Mouse (Mus musculus) embryonic facial prominence, embryonic 11.5 days (tissue): ENCODE measurements around the gene Il11ra1. TPM values are rescaled to one million over a fixed set of nuclear protein-coding genes. Genes with fewer than 3 reads are reported as not detected.

ENCODE experiments used
- ATAC-seq: fragments of 200-750 bp; cut with Nextera tagmentation; replicated peaks from 2 replicates; pipeline ENCODE4 v1.8.0; 2017; ENCODE audit warnings: low read depth; ENCODE audit not compliant: insufficient number of reproducible peaks, low FRiP score, low TSS enrichment
- DNase-seq: peaks from one replicate; pipeline ENCODE4 v3.0.0-alpha.2; 2015; ENCODE audit warnings: low spot score
- H3K27ac ChIP-seq: fragments of 300-500 bp; sonication (generic); replicated peaks from 2 replicates; pipeline ENCODE4 v1.5.1; 2014; ENCODE audit warnings: mild to moderate bottlenecking, low read depth, low read length, control low read depth
- H3K27me3 ChIP-seq: fragments of 300-500 bp; sonication (generic); 2 replicates; pipeline ENCODE4 v1.6.1; 2014; ENCODE audit warnings: mild to moderate bottlenecking, low read length, moderate library complexity, mixed read lengths; ENCODE audit not compliant: control insufficient read depth, insufficient read depth
- H3K36me3 ChIP-seq: fragments of 300-500 bp; sonication (generic); replicated peaks from 2 replicates; pipeline ENCODE4 v1.6.1; 2014; ENCODE audit warnings: low read depth, mild to moderate bottlenecking, low read length, moderate library complexity, mixed read lengths; ENCODE audit not compliant: control insufficient read depth, insufficient read depth
- H3K4me1 ChIP-seq: fragments of 300-500 bp; sonication (generic); 2 replicates; pipeline ENCODE4 v1.6.1; 2014; ENCODE audit warnings: low read length, mixed read lengths; ENCODE audit not compliant: control insufficient read depth, insufficient read depth
- H3K4me2 ChIP-seq: fragments of 300-500 bp; sonication (generic); 2 replicates; pipeline ENCODE4 v1.6.1; 2014; ENCODE audit warnings: low read depth, mild to moderate bottlenecking, control low read depth, low read length, moderate library complexity
- H3K4me3 ChIP-seq: fragments of 300-500 bp; sonication (generic); 2 replicates; pipeline ENCODE4 v1.5.1; 2014; ENCODE audit warnings: low read depth, low read length, control low read depth
- H3K9ac ChIP-seq: fragments of 300-500 bp; sonication (generic); replicated peaks from 2 replicates; pipeline ENCODE4 v1.6.1; 2014; ENCODE audit warnings: mild to moderate bottlenecking, control low read depth, low read length
- H3K9me3 ChIP-seq: fragments of 300-500 bp; sonication (generic); replicated peaks from 2 replicates; pipeline ENCODE4 v1.6.1; 2016; ENCODE audit warnings: mild to moderate bottlenecking, low read length, inconsistent platforms, mixed read lengths; ENCODE audit not compliant: control insufficient read depth
- WGBS: fragments of 180-500 bp; shearing (Covaris S2); extraction: QIAGEN DNeasy Blood & Tissue Kit; methylation state at CpG from one replicate; pipeline ENCODE4 v1.1.7; 2014; 5-methylcytosine and 5-hydroxymethylcytosine counted together
- polyA plus RNA-seq: library from polyadenylated mRNA; unstranded; fragments of >200 nt; fragmentation: Nextera tagmentation; extraction: Ambion mirVana; gene quantifications from 2 replicates; pipeline ENCODE4 v1.2.1, GENCODE M21; 2014

Gene Il11ra1
- polyA plus RNA-seq, 1 experiment from 2014 or later = 199 TPM

- H3K9me3 ChIP-seq = no peaks in the 10 kb centered on the region
- no peak for ATAC-seq
- peaks cover 15% of the 10 kb centered on the region for H3K4me1 ChIP-seq
- H3K9ac ChIP-seq = peak overlapping the region; percentile 9; the same call in 1 of the 2 replicates
- H3K36me3 ChIP-seq = peaks cover 2% of the 10 kb centered on the region; the same call in 1 of the 2 replicates
- 0 out of 2 replicates have a peak overlapping the region, but pooled peaks have one; percentile 47 for H3K27ac ChIP-seq
- H3K27me3 ChIP-seq = no peaks in the 10 kb centered on the region
- no peak for DNase-seq
- no peak overlapping the region for H3K4me3 ChIP-seq
- no peak overlapping the region for H3K4me2 ChIP-seq
- WGBS = 26% methylated on average over 8 of the region's 8 CpGs
Measured at GRCm38 (mm10) chr4:41672522-41672963, 27.2 kb upstream of the Il11ra1 start.

DNA sequence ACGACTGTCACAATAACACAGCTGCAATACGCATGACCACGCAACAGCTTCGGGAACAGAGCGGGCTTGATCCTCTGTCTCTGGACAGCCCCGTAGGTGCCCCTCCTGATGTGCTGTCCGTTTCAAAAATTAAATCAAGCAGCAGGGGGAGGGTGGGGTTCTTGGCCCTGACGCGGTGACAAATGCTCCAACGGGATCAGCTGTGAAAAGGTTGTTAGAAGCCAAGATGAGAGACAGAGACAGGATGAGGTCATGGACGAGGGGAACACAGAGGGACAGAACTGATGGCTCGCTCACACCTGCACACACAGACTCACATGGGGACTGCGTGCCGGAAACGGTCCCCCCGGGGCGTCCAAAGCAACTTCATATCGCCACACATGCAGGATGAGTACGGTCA lies 26.6 kb upstream of the Il11ra1 start:
- Histone ChIP-seq H3K36me3 (no peaks in the 10 kb centered on the region), H3K9ac (no peak overlapping the region), H3K27me3 (no peaks in the 10 kb centered on the region), H3K4me3 (no peak overlapping the region), H3K4me2 (no peak overlapping the region), H3K9me3 (no peaks in the 10 kb centered on the region), H3K27ac (no peak overlapping the region), H3K4me1 (peaks cover 15% of the 10 kb centered on the region)
- ATAC-seq (no peak), DNase-seq (no peak)
- 61% methylated on average over 19 of the region's 19 CpGs for WGBS

GRCm38 (mm10) chr4:41676248-41677005 lies 23.4 kb upstream of the Il11ra1 start:
- ATAC-seq (no peak), DNase-seq (no peak)
- Histone ChIP-seq H3K4me1 (peaks cover 18% of the 10 kb centered on the region), H3K27ac (no peak overlapping the region), H3K4me3 (no peak overlapping the region), H3K36me3 (no peaks in the 10 kb centered on the region; the same call in 1 of the 2 replicates), H3K9me3 (no peaks in the 10 kb centered on the region), H3K9ac (no peak overlapping the region), H3K27me3 (no peaks in the 10 kb centered on the region), H3K4me2 (no peak overlapping the region)
- WGBS = 63% methylated on average over 17 of the region's 17 CpGs

- H3K9me3 ChIP-seq = no peaks in the 10 kb centered on the region
- ATAC-seq (no peak), DNase-seq (no peak)
- no peak overlapping the region for H3K9ac ChIP-seq
- no peak overlapping the region for H3K4me3 ChIP-seq
- no peaks in the 10 kb centered on the region for H3K27me3 ChIP-seq
- no peaks in the 10 kb centered on the region; the same call in 1 of the 2 replicates for H3K36me3 ChIP-seq
- whole genome bisulfite sequencing = 49% methylated on average over 13 of the region's 13 CpGs
- H3K27ac ChIP-seq = no peak overlapping the region
- H3K4me2 ChIP-seq = no peak overlapping the region
- peaks cover 13% of the 10 kb centered on the region for H3K4me1 ChIP-seq
Measured at GRCm38 (mm10) chr4:41677006-41677629, 22.7 kb upstream of the Il11ra1 start.

GRCm38 (mm10) chr4:41678863-41679262 lies 20.9 kb upstream of the Il11ra1 start:
- no peak for DNase-seq
- Histone ChIP-seq H3K9me3 (no peaks in the 10 kb centered on the region), H3K27me3 (no peaks in the 10 kb centered on the region), H3K4me1 (peaks cover 12% of the 10 kb centered on the region), H3K4me3 (no peak overlapping the region), H3K36me3 (no peaks in the 10 kb centered on the region; the same call in 1 of the 2 replicates), H3K4me2 (no peak overlapping the region), H3K27ac (no peak overlapping the region), H3K9ac (no peak overlapping the region)
- whole genome bisulfite sequencing = 73% methylated on average over 6 of the region's 6 CpGs
- no peak for ATAC-seq

GRCm38 (mm10) chr4:41679291-41679690 lies 20.5 kb upstream of the Il11ra1 start:
- ATAC-seq (no peak), DNase-seq (no peak)
- no peak overlapping the region for H3K4me2 ChIP-seq
- H3K9me3 ChIP-seq = no peaks in the 10 kb centered on the region
- H3K9ac ChIP-seq = no peak overlapping the region
- H3K4me3 ChIP-seq = no peak overlapping the region
- peaks cover 12% of the 10 kb centered on the region for H3K4me1 ChIP-seq
- H3K36me3 ChIP-seq = no peaks in the 10 kb centered on the region; the same call in 1 of the 2 replicates
- WGBS = 44% methylated on average over 1 of the region's 2 CpGs
- H3K27me3 ChIP-seq = no peaks in the 10 kb centered on the region
- no peak overlapping the region for H3K27ac ChIP-seq

- no peaks in the 10 kb centered on the region; the same call in 1 of the 2 replicates for H3K36me3 ChIP-seq
- H3K4me3 ChIP-seq = no peak overlapping the region
- 61% methylated on average over 4 of the region's 4 CpGs for WGBS
- no peak for DNase-seq
- ATAC-seq = no peak
- H3K4me2 ChIP-seq = no peak overlapping the region
- no peaks in the 10 kb centered on the region for H3K27me3 ChIP-seq
- H3K4me1 ChIP-seq = peaks cover 12% of the 10 kb centered on the region
- no peak overlapping the region for H3K27ac ChIP-seq
- no peak overlapping the region for H3K9ac ChIP-seq
- H3K9me3 ChIP-seq = no peaks in the 10 kb centered on the region
Measured at GRCm38 (mm10) chr4:41681176-41681575, 18.6 kb upstream of the Il11ra1 start.

- ATAC-seq = no peak
- Histone ChIP-seq H3K4me1 (peaks cover 11% of the 10 kb centered on the region), H3K27ac (no peak overlapping the region), H3K27me3 (no peaks in the 10 kb centered on the region), H3K9ac (no peak overlapping the region), H3K36me3 (no peaks in the 10 kb centered on the region; the same call in 1 of the 2 replicates), H3K4me2 (no peak overlapping the region), H3K9me3 (no peaks in the 10 kb centered on the region), H3K4me3 (no peak overlapping the region)
- 73% methylated on average over 10 of the region's 10 CpGs for WGBS
- no peak for DNase-seq
Measured at GRCm38 (mm10) chr4:41681947-41682346, 17.8 kb upstream of the Il11ra1 start.
